Mouse (Mus musculus) limb, embryonic 12.5 days (tissue): ENCODE data around the gene Prr15. TPM values are rescaled to one million over a fixed set of nuclear protein-coding genes. Genes with fewer than 3 reads are reported as not detected.

Experiments used
- ATAC-seq: fragments of 200-750 bp; cut with Nextera tagmentation; 2 replicates; pipeline ENCODE4 v1.8.0; 2017; ENCODE audit warnings: low read depth, moderate TSS enrichment; ENCODE audit not compliant: insufficient number of reproducible peaks, insufficient read depth, low FRiP score, low TSS enrichment
- H3K27ac ChIP-seq: fragments of 300-500 bp; sonication (generic); 2 replicates; pipeline ENCODE4 v1.5.1; 2016; ENCODE audit warnings: mild to moderate bottlenecking, moderate library complexity
- H3K27me3 ChIP-seq: fragments of 300-500 bp; sonication (generic); 2 replicates; pipeline ENCODE4 v1.6.1; 2016; ENCODE audit warnings: mild to moderate bottlenecking, moderate library complexity
- H3K36me3 ChIP-seq: fragments of 300-500 bp; sonication (generic); 2 replicates; pipeline ENCODE4 v1.6.1; 2016; ENCODE audit warnings: mild to moderate bottlenecking, moderate library complexity
- H3K4me1 ChIP-seq: fragments of 300-500 bp; sonication (generic); replicated peaks from 2 replicates; pipeline ENCODE4 v1.6.1; 2016
- H3K4me2 ChIP-seq: fragments of 300-500 bp; sonication (generic); 2 replicates; pipeline ENCODE4 v1.6.1; 2016; ENCODE audit warnings: mild to moderate bottlenecking, moderate library complexity
- H3K4me3 ChIP-seq: fragments of 300-500 bp; sonication (generic); replicated peaks from 2 replicates; pipeline ENCODE4 v1.5.1; 2016; ENCODE audit warnings: mild to moderate bottlenecking
- H3K9ac ChIP-seq: fragments of 300-500 bp; sonication (generic); replicated peaks from 2 replicates; pipeline ENCODE4 v1.6.1; 2016; ENCODE audit warnings: mild to moderate bottlenecking, moderate library complexity
- H3K9me3 ChIP-seq: fragments of 300-500 bp; sonication (generic); 2 replicates; pipeline ENCODE4 v1.6.1; 2016; ENCODE audit warnings: mild to moderate bottlenecking, moderate library complexity
- WGBS: fragments of 180-500 bp; shearing (Covaris S2); methylation state at CpG from one replicate; pipeline ENCODE4 v1.1.7; 2016; 5-methylcytosine and 5-hydroxymethylcytosine counted together
- polyA plus RNA-seq: library from polyadenylated mRNA; unstranded; fragments of >200 nt; fragmentation: Nextera tagmentation; extraction: Ambion mirVana; gene quantifications from 2 replicates; pipeline ENCODE4 v1.2.1, GENCODE M21; 2016

The Prr15 gene
- 0.40 TPM in 1 of 2 replicates, not detected in the other for polyA plus RNA-seq

DNA sequence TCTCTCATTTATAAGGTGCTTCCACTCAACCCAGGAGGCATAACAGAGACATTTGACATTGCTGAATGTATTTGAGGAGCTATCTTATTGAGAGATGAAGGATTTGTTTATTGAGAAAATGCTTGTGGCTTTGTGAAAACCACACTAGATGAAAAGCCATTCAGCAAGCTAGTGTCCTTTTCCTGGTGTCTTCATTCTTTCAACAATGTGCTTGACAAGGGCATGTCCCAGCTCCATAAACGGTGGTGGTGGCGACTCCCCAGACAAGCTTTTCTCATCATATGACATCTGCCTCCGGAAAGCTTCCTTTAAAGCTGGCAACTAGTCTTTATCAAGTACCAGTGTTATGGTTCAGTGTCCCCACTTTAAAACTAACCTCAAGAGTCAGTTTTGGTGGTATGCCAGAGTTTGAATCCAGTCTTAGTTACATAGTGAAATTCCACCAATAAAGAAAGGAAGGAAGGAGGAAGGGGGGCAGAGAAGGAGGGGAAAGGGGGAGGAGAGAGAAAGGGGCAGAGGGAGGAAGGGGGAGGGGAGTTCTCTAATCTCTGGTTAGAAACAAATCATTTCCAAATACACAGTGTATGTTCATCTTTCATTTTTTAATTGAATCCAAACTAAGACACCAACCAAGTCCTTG, at the start of gene Prr15:
Gene Prr15, plus strand, starts transcription at position 590 of the 640 bp plus-strand sequence.
- no peak for ATAC-seq
- Histone ChIP-seq H3K4me1 (peaks cover 19% of the 10 kb centered on the region), H3K4me2 (peak within 1 kb of the TSS; percentile 84), H3K27ac (no peak within 1 kb of the TSS), H3K9me3 (no peaks in the 10 kb centered on the region), H3K9ac (no peak within 1 kb of the TSS), H3K36me3 (no peaks in the 10 kb centered on the region), H3K4me3 (peak within 1 kb of the TSS; percentile 41), H3K27me3 (peaks cover 64% of the 10 kb centered on the region)
- 63% methylated on average over 3 of the region's 3 CpGs for WGBS

DNA sequence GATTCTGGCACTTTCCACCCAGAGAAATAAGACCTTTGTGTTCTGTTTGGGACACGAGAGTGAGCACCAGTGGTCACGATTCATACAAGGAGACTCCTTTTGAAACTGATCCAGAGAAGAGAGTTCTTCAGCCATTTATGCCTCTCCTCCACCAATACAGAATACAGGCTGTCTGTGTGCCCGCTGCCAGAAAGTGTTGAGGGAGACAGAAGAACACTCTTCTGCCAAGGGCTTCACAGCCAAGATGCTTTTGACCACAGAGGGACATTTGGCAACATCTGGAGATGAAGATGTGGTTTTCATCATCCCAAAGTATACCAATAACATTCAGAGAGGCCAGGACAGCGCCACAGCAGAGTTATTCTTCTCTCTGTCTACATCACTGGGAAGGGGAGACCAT, 48.4 kb upstream of the Prr15 start:
- no peak overlapping the region for H3K4me2 ChIP-seq
- 0 out of 2 replicates have a peak, but pooled peaks cover 3% of the 10 kb centered on the region for H3K27me3 ChIP-seq
- no peaks in the 10 kb centered on the region for H3K36me3 ChIP-seq
- 91% methylated on average over 4 of the region's 4 CpGs for WGBS
- peaks cover 31% of the 10 kb centered on the region for H3K4me1 ChIP-seq
- ATAC-seq = no peak
- no peak overlapping the region for H3K27ac ChIP-seq
- H3K4me3 ChIP-seq = no peak overlapping the region
- no peak overlapping the region for H3K9ac ChIP-seq
- no peaks in the 10 kb centered on the region for H3K9me3 ChIP-seq

DNA sequence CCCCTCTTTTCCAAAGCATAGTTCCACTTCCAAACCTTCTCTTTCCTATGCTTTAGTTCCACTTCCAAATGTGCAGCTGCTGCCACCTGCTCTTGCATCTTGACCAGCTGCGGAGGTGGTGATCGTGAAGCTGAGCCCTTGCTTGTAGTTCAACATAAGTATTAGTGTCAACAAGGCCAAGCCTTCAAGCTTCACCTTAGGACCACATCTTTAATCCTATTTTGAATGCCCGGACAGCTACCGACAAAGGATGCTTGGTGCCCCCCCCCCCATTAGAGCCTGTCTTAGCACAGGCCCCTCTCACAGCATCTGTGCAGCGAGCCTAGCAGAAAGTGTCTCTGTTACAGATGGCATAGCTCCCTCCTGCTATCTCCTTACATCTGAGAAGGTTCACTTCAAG, 47.8 kb upstream of the Prr15 start:
- Histone ChIP-seq H3K36me3 (no peaks in the 10 kb centered on the region), H3K27me3 (0 out of 2 replicates have a peak, but pooled peaks cover 3% of the 10 kb centered on the region), H3K4me1 (peaks cover 25% of the 10 kb centered on the region), H3K9me3 (no peaks in the 10 kb centered on the region), H3K4me2 (no peak overlapping the region), H3K9ac (no peak overlapping the region), H3K4me3 (no peak overlapping the region), H3K27ac (no peak overlapping the region)
- ATAC-seq = no peak
- WGBS = 68% methylated on average over 5 of the region's 5 CpGs

DNA sequence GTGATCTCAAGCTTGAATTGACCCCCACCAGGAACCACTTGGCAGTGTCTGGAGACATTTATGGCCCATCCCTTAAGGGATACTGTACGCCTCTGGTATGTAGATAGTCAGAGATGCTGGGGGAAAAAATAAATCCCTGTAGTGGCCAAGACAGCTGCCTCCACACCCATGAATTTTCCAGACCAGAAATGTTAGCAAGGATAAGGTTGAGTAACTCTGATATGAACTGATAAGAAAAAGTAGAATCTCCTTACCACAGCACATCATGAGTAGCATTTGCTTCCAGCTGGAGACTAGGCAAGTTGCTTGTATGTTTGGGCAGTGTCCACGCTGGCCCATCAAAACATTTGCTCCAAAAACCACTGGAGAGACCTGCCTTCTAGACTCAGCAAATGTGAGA, 47.0 kb upstream of the Prr15 start:
- no peaks in the 10 kb centered on the region for H3K9me3 ChIP-seq
- WGBS = 70% methylated on average over 2 of the region's 2 CpGs
- H3K27ac ChIP-seq = no peak overlapping the region
- 0 out of 2 replicates have a peak, but pooled peaks cover 3% of the 10 kb centered on the region for H3K27me3 ChIP-seq
- no peak overlapping the region for H3K4me3 ChIP-seq
- ATAC-seq = no peak
- peaks cover 17% of the 10 kb centered on the region for H3K4me1 ChIP-seq
- no peaks in the 10 kb centered on the region for H3K36me3 ChIP-seq
- H3K9ac ChIP-seq = no peak overlapping the region
- H3K4me2 ChIP-seq = no peak overlapping the region

DNA sequence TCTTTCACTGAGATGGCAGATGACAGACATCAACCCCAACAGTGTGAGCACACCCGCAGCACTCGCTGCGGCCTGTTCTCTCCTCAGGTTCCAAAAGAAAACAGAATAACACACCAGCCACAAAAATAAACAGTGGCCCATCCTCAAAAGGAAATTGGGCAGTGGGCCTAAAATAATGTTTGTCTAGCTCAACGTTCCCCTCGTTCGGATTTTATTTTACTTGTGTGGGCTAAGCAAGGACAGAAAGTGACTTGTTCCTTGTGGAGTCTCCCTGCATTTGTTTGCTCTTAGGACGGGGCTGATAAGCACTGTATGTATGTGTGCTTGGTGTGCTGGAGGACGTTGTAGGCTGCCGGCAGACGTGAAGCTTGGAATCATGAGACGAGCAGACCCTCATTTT, 46.2 kb upstream of the Prr15 start:
- no peaks in the 10 kb centered on the region for H3K9me3 ChIP-seq
- no peaks in the 10 kb centered on the region for H3K36me3 ChIP-seq
- H3K27ac ChIP-seq = 0 out of 2 replicates have a peak overlapping the region, but pooled peaks have one; percentile 17
- H3K9ac ChIP-seq = no peak overlapping the region
- no peaks in the 10 kb centered on the region for H3K27me3 ChIP-seq
- H3K4me3 ChIP-seq = no peak overlapping the region
- H3K4me1 ChIP-seq = peaks cover 11% of the 10 kb centered on the region; the same call in 1 of the 2 replicates
- 67% methylated on average over 11 of the region's 11 CpGs for WGBS
- no peak overlapping the region for H3K4me2 ChIP-seq
- ATAC-seq = no peak

DNA sequence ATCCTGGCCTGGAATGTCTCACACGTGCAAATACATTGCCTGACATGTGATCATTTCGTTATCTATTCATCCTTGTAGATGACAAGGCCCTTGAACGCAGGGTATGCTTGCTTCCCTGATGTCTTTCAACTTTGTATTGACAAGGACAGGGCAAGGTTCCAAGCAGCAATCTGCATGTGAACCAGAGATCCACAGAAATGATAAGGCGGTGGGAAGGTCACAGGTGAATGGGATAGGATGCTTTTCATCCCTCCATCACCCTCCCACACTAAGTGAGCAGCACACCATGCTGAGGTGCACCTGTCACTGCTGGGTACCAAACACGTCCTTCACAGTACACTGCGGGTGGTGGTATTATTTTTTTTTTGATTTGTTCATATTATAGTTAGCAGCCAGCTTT, 45.4 kb upstream of the Prr15 start:
- no peak for ATAC-seq
- no peak overlapping the region for H3K27ac ChIP-seq
- WGBS = 87% methylated on average over 6 of the region's 6 CpGs
- peaks cover 6% of the 10 kb centered on the region; the same call in 1 of the 2 replicates for H3K4me1 ChIP-seq
- H3K4me2 ChIP-seq = no peak overlapping the region
- no peak overlapping the region for H3K4me3 ChIP-seq
- no peaks in the 10 kb centered on the region for H3K9me3 ChIP-seq
- no peaks in the 10 kb centered on the region for H3K27me3 ChIP-seq
- no peak overlapping the region for H3K9ac ChIP-seq
- H3K36me3 ChIP-seq = no peaks in the 10 kb centered on the region

GRCm38 (mm10) chr6:54283299-54283698, 42.3 kb upstream of the Prr15 start:
- H3K9me3 ChIP-seq = no peaks in the 10 kb centered on the region
- peaks cover 2% of the 10 kb centered on the region; the same call in 1 of the 2 replicates for H3K4me1 ChIP-seq
- H3K27ac ChIP-seq = no peak overlapping the region
- no peak overlapping the region for H3K9ac ChIP-seq
- WGBS = 66% methylated on average over 1 of the region's 1 CpGs
- no peak overlapping the region for H3K4me3 ChIP-seq
- H3K36me3 ChIP-seq = no peaks in the 10 kb centered on the region
- H3K27me3 ChIP-seq = no peaks in the 10 kb centered on the region
- no peak for ATAC-seq
- no peak overlapping the region for H3K4me2 ChIP-seq

GRCm38 (mm10) chr6:54284167-54284711, 41.4 kb upstream of the Prr15 start:
- no peaks in the 10 kb centered on the region for H3K27me3 ChIP-seq
- no peak overlapping the region for H3K4me3 ChIP-seq
- H3K27ac ChIP-seq = no peak overlapping the region
- no peaks in the 10 kb centered on the region for H3K4me1 ChIP-seq
- no peak overlapping the region for H3K4me2 ChIP-seq
- H3K9ac ChIP-seq = no peak overlapping the region
- H3K36me3 ChIP-seq = no peaks in the 10 kb centered on the region
- 85% methylated on average over 12 of the region's 12 CpGs for WGBS
- H3K9me3 ChIP-seq = no peaks in the 10 kb centered on the region
- no peak for ATAC-seq

- Histone ChIP-seq H3K4me1 (no peaks in the 10 kb centered on the region), H3K9ac (no peak overlapping the region), H3K4me3 (no peak overlapping the region), H3K27ac (no peak overlapping the region), H3K36me3 (no peaks in the 10 kb centered on the region), H3K27me3 (no peaks in the 10 kb centered on the region), H3K4me2 (no peak overlapping the region), H3K9me3 (no peaks in the 10 kb centered on the region)
- 82% methylated on average over 5 of the region's 5 CpGs for WGBS
- ATAC-seq = no peak
Observed at GRCm38 (mm10) chr6:54286813-54287212, 38.8 kb upstream of the Prr15 start.

GRCm38 (mm10) chr6:54289774-54290500, 35.7 kb upstream of the Prr15 start:
- Histone ChIP-seq H3K27me3 (no peaks in the 10 kb centered on the region), H3K4me3 (no peak overlapping the region), H3K36me3 (no peaks in the 10 kb centered on the region), H3K4me1 (no peaks in the 10 kb centered on the region), H3K27ac (no peak overlapping the region), H3K9me3 (no peaks in the 10 kb centered on the region), H3K9ac (no peak overlapping the region), H3K4me2 (no peak overlapping the region)
- ATAC-seq = no peak
- 80% methylated on average over 10 of the region's 10 CpGs for WGBS

DNA sequence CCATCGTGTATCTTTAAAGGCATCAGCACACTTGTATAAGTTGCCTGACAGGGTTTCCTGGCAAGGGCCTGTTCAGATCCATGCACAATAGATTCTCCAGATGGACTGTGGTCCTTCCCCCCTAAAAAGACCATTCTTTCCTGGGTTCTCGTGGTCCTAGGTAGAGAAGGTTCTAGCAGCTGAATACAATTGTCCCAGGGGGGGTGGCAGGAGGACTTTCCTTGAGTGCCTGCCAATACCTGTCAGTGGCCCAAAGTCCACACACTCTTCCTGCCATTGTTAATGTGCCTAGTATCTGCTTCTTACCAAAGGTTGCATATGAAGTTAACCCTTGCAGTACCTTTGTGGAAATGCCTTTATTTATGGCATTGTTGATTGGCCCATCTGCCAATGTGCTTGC, 28.4 kb upstream of the Prr15 start:
- no peak for ATAC-seq
- WGBS = 81% methylated on average over 2 of the region's 2 CpGs
- H3K27me3 ChIP-seq = no peaks in the 10 kb centered on the region
- no peaks in the 10 kb centered on the region for H3K36me3 ChIP-seq
- H3K9me3 ChIP-seq = no peaks in the 10 kb centered on the region
- no peak overlapping the region for H3K9ac ChIP-seq
- no peak overlapping the region for H3K4me2 ChIP-seq
- no peak overlapping the region for H3K27ac ChIP-seq
- H3K4me3 ChIP-seq = no peak overlapping the region
- no peaks in the 10 kb centered on the region for H3K4me1 ChIP-seq
